Mouse (Mus musculus) MEL (cell line): ENCODE measurements around the gene Gm44973. TPM values are rescaled to one million over a fixed set of nuclear protein-coding genes. Genes with fewer than 3 reads are reported as not detected.

Experiments used
- DNase-seq: peaks from one replicate; pipeline ENCODE4 v3.0.0; 2011; ENCODE audit warnings: low read depth, low spot score
- H3K27ac ChIP-seq: 2 replicates; pipeline ENCODE4 v1.5.1; 2012; ENCODE audit warnings: low read depth, mild to moderate bottlenecking, control low read depth, low read length, moderate library complexity; ENCODE audit not compliant: control insufficient read depth
- H3K27me3 ChIP-seq, 2 experiments: fragments of 150-350 bp in 1 of 2; sonication (generic) in 1 of 2; 2 replicates each; pipeline ENCODE4 v1.6.1; 2012; ENCODE audit warnings: low read length in 2 of 2, mild to moderate bottlenecking in 2 of 2, improper control_type of control experiment in 1 of 2, moderate library complexity in 1 of 2; ENCODE audit not compliant: insufficient read depth in 2 of 2, control insufficient read depth in 1 of 2
- H3K36me3 ChIP-seq, 2 experiments: 2 replicates each; pipeline ENCODE4 v1.6.1; 2012 to 2014; ENCODE audit warnings: low read length in 2 of 2, improper control_type of control experiment in 1 of 2, inconsistent platforms in 1 of 2, mild to moderate bottlenecking in 1 of 2; ENCODE audit not compliant: insufficient read depth in 2 of 2, control insufficient read depth in 1 of 2
- H3K4me1 ChIP-seq, 2 experiments: fragments of 150-350 bp in 1 of 2; sonication (generic) in 1 of 2; 2 replicates each; pipeline ENCODE4 v1.6.1; 2012; ENCODE audit warnings: low read length in 2 of 2, improper control_type of control experiment in 1 of 2, mild to moderate bottlenecking in 1 of 2; ENCODE audit not compliant: insufficient read depth in 2 of 2, control insufficient read depth in 1 of 2
- H3K4me3 ChIP-seq, 2 experiments: fragments of 150-350 bp in 1 of 2; sonication (generic) in 1 of 2; 2 replicates each; pipeline ENCODE4 v1.5.1; 2012; ENCODE audit warnings: low read depth in 2 of 2, low read length in 2 of 2, mild to moderate bottlenecking in 2 of 2, moderate library complexity in 2 of 2, control low read depth in 1 of 2, improper control_type of control experiment in 1 of 2; ENCODE audit not compliant: control insufficient read depth in 1 of 2, insufficient read depth in 1 of 2
- H3K79me2 ChIP-seq: 2 replicates; pipeline ENCODE4 v1.6.1; 2012; ENCODE audit warnings: mild to moderate bottlenecking, low read length, moderate library complexity; ENCODE audit not compliant: control insufficient read depth, poor library complexity, insufficient read depth
- H3K9ac ChIP-seq: 2 replicates; pipeline ENCODE4 v1.6.1; 2012; ENCODE audit warnings: low read depth, mild to moderate bottlenecking, control low read depth, low read length, moderate library complexity; ENCODE audit not compliant: control insufficient read depth, poor library complexity, severe bottlenecking
- H3K9me3 ChIP-seq: fragments of 150-350 bp; sonication (generic); replicated peaks from 2 replicates; pipeline ENCODE4 v1.6.1; 2012; ENCODE audit warnings: mild to moderate bottlenecking, low read length, improper control_type of control experiment, moderate library complexity; ENCODE audit not compliant: insufficient read depth
- BHLHE40 ChIP-seq: IDR thresholded peaks from 2 replicates; pipeline ENCODE4 v1.6.1; 2012; ENCODE audit warnings: low read depth, mild to moderate bottlenecking, inconsistent platforms, low read length, improper control_type of control experiment, borderline replicate concordance
- CHD2 ChIP-seq: IDR thresholded peaks from 2 replicates; pipeline ENCODE4 v1.6.1; 2011; ENCODE audit warnings: low read length, improper control_type of control experiment
- E2F4 ChIP-seq: IDR thresholded peaks from 2 replicates; pipeline ENCODE4 v1.6.1; 2011; ENCODE audit warnings: low read depth, low read length, improper control_type of control experiment, borderline replicate concordance
- ETS1 ChIP-seq: IDR thresholded peaks from 2 replicates; pipeline ENCODE4 v1.6.1; 2012; ENCODE audit warnings: low read depth, mild to moderate bottlenecking, inconsistent platforms, low read length, improper control_type of control experiment, moderate library complexity
- GATA1 ChIP-seq: IDR thresholded peaks from 2 replicates; pipeline ENCODE4 v1.6.1; 2011; ENCODE audit warnings: low read depth, low read length, improper control_type of control experiment
- HCFC1 ChIP-seq: IDR thresholded peaks from 2 replicates; pipeline ENCODE4 v1.6.1; 2012; ENCODE audit warnings: low read depth, mild to moderate bottlenecking, inconsistent platforms, low read length, improper control_type of control experiment, moderate library complexity
- JUND ChIP-seq: IDR thresholded peaks from 2 replicates; pipeline ENCODE4 v1.6.1; 2011; ENCODE audit warnings: low read depth, mild to moderate bottlenecking, improper control_type of control experiment, low read length
- KAT2A ChIP-seq: conservative IDR thresholded peaks from 2 replicates; pipeline ENCODE4 v1.6.1; 2012; ENCODE audit warnings: low read depth, low read length, improper control_type of control experiment, inconsistent platforms
- MAX ChIP-seq: IDR thresholded peaks from 2 replicates; pipeline ENCODE4 v1.6.1; 2011; ENCODE audit warnings: low read length, improper control_type of control experiment
- MXI1 ChIP-seq: IDR thresholded peaks from 2 replicates; pipeline ENCODE4 v1.6.1; 2011; ENCODE audit warnings: mild to moderate bottlenecking, low read depth, low read length, improper control_type of control experiment
- MYB ChIP-seq: IDR thresholded peaks from 2 replicates; pipeline ENCODE4 v1.6.1; 2011; ENCODE audit warnings: mild to moderate bottlenecking, low read depth, low read length, improper control_type of control experiment
- MYC ChIP-seq: IDR thresholded peaks from 2 replicates; pipeline ENCODE4 v1.6.1; 2011; ENCODE audit warnings: low read depth, mild to moderate bottlenecking, low read length, improper control_type of control experiment, moderate library complexity
- NELFE ChIP-seq: IDR thresholded peaks from 2 replicates; pipeline ENCODE4 v1.6.1; 2011; ENCODE audit warnings: low read depth, low read length, improper control_type of control experiment
- NRF1 ChIP-seq: IDR thresholded peaks from 2 replicates; pipeline ENCODE4 v1.6.1; 2014; ENCODE audit warnings: low read depth, mild to moderate bottlenecking, inconsistent platforms, low read length, improper control_type of control experiment, moderate library complexity; ENCODE audit not compliant: poor library complexity, insufficient read depth, severe bottlenecking
- POLR2A ChIP-seq, 2 experiments: IDR thresholded peaks; 2 replicates each; pipeline ENCODE4 v1.6.1; 2011 to 2012; ENCODE audit warnings: low read length in 2 of 2, mild to moderate bottlenecking in 2 of 2, control low read depth in 1 of 2, improper control_type of control experiment in 1 of 2, low read depth in 1 of 2, moderate library complexity in 1 of 2; ENCODE audit not compliant: control insufficient read depth in 1 of 2, insufficient read depth in 1 of 2, poor library complexity in 1 of 2
- POLR2AphosphoS2 ChIP-seq: IDR thresholded peaks from 2 replicates; pipeline ENCODE4 v1.6.1; 2011; ENCODE audit warnings: low read length, improper control_type of control experiment
- POLR2AphosphoS5 ChIP-seq: IDR thresholded peaks from 2 replicates; pipeline ENCODE4 v1.6.1; 2012; ENCODE audit warnings: low read depth, borderline replicate concordance, mild to moderate bottlenecking, inconsistent platforms, low read length, moderate library complexity, mixed read lengths
- RAD21 ChIP-seq: IDR thresholded peaks from 2 replicates; pipeline ENCODE4 v1.6.1; 2011; ENCODE audit warnings: mild to moderate bottlenecking, low read depth, low read length, improper control_type of control experiment
- RCOR1 ChIP-seq: IDR thresholded peaks from 2 replicates; pipeline ENCODE4 v1.6.1; 2012; ENCODE audit warnings: low read depth, mild to moderate bottlenecking, inconsistent platforms, low read length, improper control_type of control experiment
- SIN3A ChIP-seq: IDR thresholded peaks from 2 replicates; pipeline ENCODE4 v1.6.1; 2012; ENCODE audit warnings: low read length, improper control_type of control experiment, inconsistent platforms
- TAL1 ChIP-seq: IDR thresholded peaks from 2 replicates; pipeline ENCODE4 v1.6.1; 2012; ENCODE audit warnings: mild to moderate bottlenecking, inconsistent platforms, low read length, moderate library complexity, mixed read lengths
- TBP ChIP-seq: IDR thresholded peaks from 2 replicates; pipeline ENCODE4 v1.8.0; 2011; ENCODE audit warnings: low read depth, low read length, improper control_type of control experiment
- TCF12 ChIP-seq: IDR thresholded peaks from 2 replicates; pipeline ENCODE4 v1.6.1; 2014; ENCODE audit warnings: low read depth, mild to moderate bottlenecking, inconsistent platforms, low read length, improper control_type of control experiment, moderate library complexity
- USF2 ChIP-seq, 2 experiments: IDR thresholded peaks; 2 replicates each; pipeline ENCODE4 v1.6.1; 2011 to 2012; ENCODE audit warnings: improper control_type of control experiment in 2 of 2, low read length in 2 of 2, borderline replicate concordance in 1 of 2, inconsistent platforms in 1 of 2, low read depth in 1 of 2, mild to moderate bottlenecking in 1 of 2; ENCODE audit not compliant: insufficient read depth in 1 of 2
- ZKSCAN1 ChIP-seq: IDR thresholded peaks from 2 replicates; pipeline ENCODE4 v1.6.1; 2012; ENCODE audit warnings: low read depth, mild to moderate bottlenecking, inconsistent platforms, low read length, improper control_type of control experiment, moderate library complexity
- ZMIZ1 ChIP-seq: IDR thresholded peaks from 2 replicates; pipeline ENCODE4 v1.6.1; 2012; ENCODE audit warnings: low read depth, mild to moderate bottlenecking, inconsistent platforms, low read length, improper control_type of control experiment, moderate library complexity
- ZNF384 ChIP-seq: IDR thresholded peaks from 2 replicates; pipeline ENCODE4 v1.6.1; 2012; ENCODE audit warnings: low read depth, mild to moderate bottlenecking, inconsistent platforms, low read length, improper control_type of control experiment
- polyA plus RNA-seq, 2 experiments: library from polyadenylated mRNA; stranded (reverse) in 1 of 2; unstranded in 1 of 2; fragments of >175 nt in 1 of 2; fragments of >200 nt in 1 of 2; gene quantifications; 2 replicates each; pipeline versions ENCODE4 v1.2.1 to v1.2.4; 2012; ENCODE audit warnings: low replicate concordance in 2 of 2, low read depth in 1 of 2; ENCODE audit not compliant: insufficient read length in 2 of 2, insufficient read depth in 1 of 2, missing spikeins in 1 of 2
- total RNA-seq: library from RNA; depleted of rRNA; stranded (reverse); fragments of 300-350 nt; gene quantifications from 2 replicates; pipeline ENCODE4 v1.2.3, GENCODE M21; 2012

Gm44973 gene
- total and polyA plus RNA-seq, 3 experiments, result 7.9 TPM; not detected in 2

- H3K4me3 ChIP-seq, result no peak overlapping the region
- no peak overlapping the region for H3K9ac ChIP-seq
- H3K36me3 ChIP-seq, result peaks cover 0 to 9% of the 10 kb centered on the region in 2 experiments; a peak in 3 of 4 replicates
- peaks cover 2% of the 10 kb centered on the region for H3K79me2 ChIP-seq
- H3K4me1 ChIP-seq, result peaks cover 2 to 4% of the 10 kb centered on the region in 2 experiments; a peak in 3 of 4 replicates
- H3K9me3 ChIP-seq, result no peaks in the 10 kb centered on the region
- no peak for DNase-seq
- H3K27me3 ChIP-seq, result no peaks in the 10 kb centered on the region
- no peak overlapping the region for H3K27ac ChIP-seq
- TF ChIP-seq TBP, result no peak
- TF ChIP-seq RAD21, result no peak
- TF ChIP-seq JUND, result no peak
- no peak for TF ChIP-seq ZKSCAN1
- TF ChIP-seq ZMIZ1, result no peak
- TF ChIP-seq MYC, result no peak
- TF ChIP-seq, all 39 proteins: peak for 0
Measured at GRCm38 (mm10) chr7:5012681-5013513, 2.4 kb upstream of the Gm44973 start.

- peaks cover 5 to 11% of the 10 kb centered on the region in 2 experiments; a peak in 3 of 4 replicates for H3K4me1 ChIP-seq
- peak; percentile 98 for DNase-seq
- H3K36me3 ChIP-seq, result peaks cover 0 to 17% of the 10 kb centered on the region in 2 experiments; a peak in 2 of 4 replicates
- peak within 1 kb of the TSS; percentile 97 for H3K27ac ChIP-seq
- peaks cover 2% of the 10 kb centered on the region for H3K79me2 ChIP-seq
- no peaks in the 10 kb centered on the region for H3K27me3 ChIP-seq
- H3K9ac ChIP-seq, result peak within 1 kb of the TSS; percentile 97
- H3K4me3 ChIP-seq, result peak within 1 kb of the TSS; percentile 88 to 92
- H3K9me3 ChIP-seq, result no peaks in the 10 kb centered on the region
- TF ChIP-seq HCFC1 (peak; percentile 88), USF2 (IDR thresholded peaks at IDR 0.05; ENCODE audit: borderline replicate concordance in 1 of 2, insufficient read depth in 1 of 2, low read depth in 1 of 2, low read length in 2 of 2) (no peak), NELFE (peak; percentile 75), ZKSCAN1 (no peak), TCF12 (peak; percentile 25; the same call in 1 of the 2 replicates), BHLHE40 (no peak; the same call in 1 of the 2 replicates), TBP (no peak), MXI1 (peak; percentile 46; the same call in 1 of the 2 replicates), ZNF384 (0 out of 2 replicates have a peak, but pooled peaks have one; percentile 46), GATA1 (no peak), MYB (no peak), SIN3A (peak; percentile 67), POLR2AphosphoS2 (no peak), CHD2 (no peak), MAX (peak; percentile 2; the same call in 1 of the 2 replicates), ETS1 (peak; percentile 2; the same call in 1 of the 2 replicates), ZMIZ1 (no peak), E2F4 (no peak), NRF1 (peak; percentile 54; the same call in 1 of the 2 replicates), POLR2AphosphoS5 (no peak), POLR2A (IDR thresholded peaks at IDR 0.05; ENCODE audit: control insufficient read depth in 1 of 2, insufficient read depth in 1 of 2, low read depth in 1 of 2, low read length in 2 of 2, poor library complexity in 1 of 2) (peak; percentile 59 to 61; a peak in 1 of 4 replicates), RCOR1 (peak; percentile 81), KAT2A (peak; percentile 76; the same call in 1 of the 2 replicates), TAL1 (no peak)
Measured at GRCm38 (mm10) chr7:5014251-5015117, 812 bp upstream of the Gm44973 start, which contains the start of the genes Zfp524 and Fiz1. Gene Zfp524, plus strand, starts transcription at chr7:5014415. Gene Fiz1, minus strand, starts transcription at chr7:5014697.
